Mouse (Mus musculus): Measurements from ENCODE around the gene Hspb1.

Hspb1 gene

GRCm38 (mm10) chr5:135887675-135888102, at the start of gene Hspb1:
Gene Hspb1 (plus strand): TSS chr5:135887919.
- peak; percentile 94 for DNase-seq

DNA sequence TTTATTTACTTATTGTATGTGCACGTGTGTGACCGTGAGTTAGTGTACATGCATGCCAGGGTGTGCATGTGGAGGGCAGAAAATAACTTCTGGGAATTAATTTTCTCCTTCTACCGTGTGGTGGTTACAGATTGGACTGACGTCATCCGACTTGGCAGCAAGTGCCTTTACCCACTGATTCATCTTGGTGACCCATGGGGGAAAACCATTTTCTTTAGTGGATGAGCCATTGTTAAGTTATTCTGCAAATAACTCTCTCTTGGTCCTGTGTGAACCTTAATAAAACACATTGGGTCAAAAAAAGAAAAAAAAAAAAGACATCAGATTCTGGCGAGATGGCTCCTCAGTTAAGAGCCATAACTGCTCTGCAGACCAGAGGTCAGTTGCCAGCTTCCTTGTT, 46.1 kb upstream of the Hspb1 start:
- no peak for DNase-seq

DNA sequence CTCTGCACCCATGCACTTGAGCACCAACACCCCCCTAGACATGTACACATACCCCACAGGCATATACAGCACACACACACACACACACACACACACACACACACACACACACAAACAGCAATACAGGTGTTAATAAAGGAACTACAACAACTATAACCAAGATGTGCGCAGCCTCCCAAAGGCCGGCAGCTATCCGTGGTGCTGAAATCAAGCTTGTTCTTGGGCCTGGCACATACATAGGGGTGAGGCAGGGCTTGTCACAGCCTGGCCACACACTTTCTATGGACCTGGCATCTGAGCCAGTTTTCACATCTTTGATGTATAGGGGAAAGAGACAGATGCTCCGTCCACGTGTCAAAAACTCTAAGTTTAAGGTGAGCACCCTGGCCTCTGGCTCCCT, 44.3 kb upstream of the Hspb1 start:
- DNase-seq, result peak; percentile 56

- no peak for DNase-seq
Measured at GRCm38 (mm10) chr5:135845676-135846320, 41.9 kb upstream of the Hspb1 start.

GRCm38 (mm10) chr5:135847460-135847859, 40.3 kb upstream of the Hspb1 start:
- DNase-seq, result no peak

DNA sequence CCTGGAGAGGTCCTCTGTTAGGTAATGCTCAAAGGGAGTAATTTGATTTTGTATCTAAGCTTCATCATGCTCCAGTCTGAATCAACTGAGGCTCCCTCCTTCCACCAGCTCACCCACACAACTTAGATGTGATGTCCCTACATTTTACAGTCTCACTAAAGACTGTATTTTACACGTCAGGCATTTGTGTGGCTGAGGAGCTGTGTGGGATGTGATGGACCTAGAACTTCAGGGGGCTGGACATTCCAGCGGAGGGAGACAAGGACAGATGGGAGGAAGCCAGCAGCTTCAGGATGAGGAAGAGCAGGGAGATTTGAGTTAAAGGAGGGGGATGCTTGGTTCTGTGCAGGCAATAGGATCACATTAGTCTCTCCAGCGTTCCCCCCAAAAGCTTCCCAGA, 39.8 kb upstream of the Hspb1 start:
- DNase-seq, result no peak

- DNase-seq, result peak; percentile 29
Measured at GRCm38 (mm10) chr5:135851024-135851423, 36.7 kb upstream of the Hspb1 start.

DNA sequence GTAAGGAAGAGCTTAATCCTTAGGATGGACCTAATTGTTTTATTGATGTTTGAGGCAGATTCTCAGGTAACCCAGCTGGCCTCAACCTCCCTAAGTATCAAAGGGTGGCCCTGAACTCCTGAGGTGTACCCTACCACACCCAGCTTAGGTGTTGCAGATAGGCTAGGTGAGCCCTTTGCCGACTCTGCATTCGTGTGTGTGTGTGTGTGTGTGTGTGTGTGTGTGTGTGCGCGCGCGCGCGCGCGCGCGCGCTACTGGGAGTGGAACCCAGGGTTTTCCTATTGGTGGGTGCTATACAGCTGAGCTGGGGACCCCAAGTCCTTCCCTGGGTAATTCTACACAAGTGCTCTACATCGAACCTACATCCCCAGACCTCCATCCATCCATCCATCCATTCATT, 36.2 kb upstream of the Hspb1 start:
- DNase-seq, result no peak

DNA sequence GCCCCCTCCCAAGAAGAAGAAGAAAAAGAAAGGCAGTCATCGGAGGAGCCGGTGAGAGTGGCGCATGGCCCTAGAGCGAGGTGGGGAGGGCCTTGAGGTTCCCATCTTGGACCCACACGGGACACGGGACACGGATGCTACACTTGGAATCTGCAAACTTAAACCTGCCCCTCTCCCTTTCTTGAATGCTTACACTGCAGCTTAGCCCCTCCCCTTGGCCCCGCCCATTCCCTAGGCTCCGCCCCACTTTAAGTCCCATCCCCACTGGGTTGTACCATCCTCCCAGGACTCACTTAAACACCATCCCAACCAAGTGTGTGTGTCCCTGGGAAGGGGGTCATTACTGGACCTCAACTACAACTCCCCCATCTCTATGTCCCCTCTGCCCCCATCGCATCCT, 35.3 kb upstream of the Hspb1 start:
- peak; percentile 18 for DNase-seq

DNA sequence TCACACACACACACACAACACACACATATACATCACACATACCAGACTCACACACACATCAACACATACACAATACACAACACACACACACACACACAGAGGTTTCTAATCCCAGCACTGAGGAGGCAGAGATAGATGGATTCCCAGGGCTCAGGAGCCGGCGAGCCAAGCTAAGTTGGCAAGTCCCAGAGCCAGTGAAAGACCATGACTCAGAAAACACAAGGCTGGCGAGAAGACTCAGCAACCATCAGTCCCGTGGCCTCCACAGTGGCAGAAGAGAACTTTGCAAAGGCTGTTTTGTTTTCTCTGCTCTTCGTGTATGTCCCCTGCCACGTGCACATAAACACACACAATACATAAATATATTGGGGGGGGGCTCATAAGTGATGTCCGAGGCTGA, 34.0 kb upstream of the Hspb1 start:
- no peak for DNase-seq

DNA sequence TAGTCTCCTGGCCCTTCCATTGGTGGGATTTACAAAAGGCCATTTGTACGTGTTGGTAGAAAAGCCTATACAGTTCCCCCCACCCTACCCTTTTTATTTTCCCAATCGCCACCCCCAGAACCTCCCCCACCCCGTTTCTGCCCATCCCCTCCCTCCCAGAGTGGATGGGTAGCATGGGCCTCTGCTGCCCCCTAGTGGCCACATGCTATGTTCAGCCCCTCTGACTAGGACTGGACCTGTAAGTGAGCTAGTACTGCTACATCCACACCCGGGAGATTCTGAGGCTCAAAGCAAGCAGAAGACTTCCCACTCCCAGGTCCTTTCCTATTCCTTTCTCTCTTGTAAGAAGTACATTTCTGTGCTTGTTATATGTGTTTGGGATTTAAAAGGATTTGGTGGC, 32.6 kb upstream of the Hspb1 start:
- peak; percentile 78 for DNase-seq

DNA sequence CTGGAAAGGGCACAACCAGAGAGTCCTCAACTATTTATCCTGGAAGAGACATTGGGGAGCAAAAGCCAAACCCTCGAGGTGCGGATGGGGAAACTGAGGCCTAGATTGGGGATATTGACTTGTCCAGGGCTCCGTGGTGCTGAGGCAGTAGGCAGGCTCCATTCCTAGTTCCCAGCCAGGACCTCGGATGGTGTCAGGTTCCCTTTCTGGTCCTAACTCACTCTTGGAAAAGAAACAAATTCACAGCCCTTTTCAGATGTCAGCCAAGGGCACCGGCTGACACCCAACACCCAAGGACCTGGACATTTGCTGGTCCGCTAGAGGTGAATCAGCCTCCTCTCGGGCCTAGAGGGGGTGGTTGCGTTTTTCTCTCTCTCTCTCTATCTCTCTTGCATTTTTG, 21.1 kb upstream of the Hspb1 start:
- DNase-seq, result no peak

DNA sequence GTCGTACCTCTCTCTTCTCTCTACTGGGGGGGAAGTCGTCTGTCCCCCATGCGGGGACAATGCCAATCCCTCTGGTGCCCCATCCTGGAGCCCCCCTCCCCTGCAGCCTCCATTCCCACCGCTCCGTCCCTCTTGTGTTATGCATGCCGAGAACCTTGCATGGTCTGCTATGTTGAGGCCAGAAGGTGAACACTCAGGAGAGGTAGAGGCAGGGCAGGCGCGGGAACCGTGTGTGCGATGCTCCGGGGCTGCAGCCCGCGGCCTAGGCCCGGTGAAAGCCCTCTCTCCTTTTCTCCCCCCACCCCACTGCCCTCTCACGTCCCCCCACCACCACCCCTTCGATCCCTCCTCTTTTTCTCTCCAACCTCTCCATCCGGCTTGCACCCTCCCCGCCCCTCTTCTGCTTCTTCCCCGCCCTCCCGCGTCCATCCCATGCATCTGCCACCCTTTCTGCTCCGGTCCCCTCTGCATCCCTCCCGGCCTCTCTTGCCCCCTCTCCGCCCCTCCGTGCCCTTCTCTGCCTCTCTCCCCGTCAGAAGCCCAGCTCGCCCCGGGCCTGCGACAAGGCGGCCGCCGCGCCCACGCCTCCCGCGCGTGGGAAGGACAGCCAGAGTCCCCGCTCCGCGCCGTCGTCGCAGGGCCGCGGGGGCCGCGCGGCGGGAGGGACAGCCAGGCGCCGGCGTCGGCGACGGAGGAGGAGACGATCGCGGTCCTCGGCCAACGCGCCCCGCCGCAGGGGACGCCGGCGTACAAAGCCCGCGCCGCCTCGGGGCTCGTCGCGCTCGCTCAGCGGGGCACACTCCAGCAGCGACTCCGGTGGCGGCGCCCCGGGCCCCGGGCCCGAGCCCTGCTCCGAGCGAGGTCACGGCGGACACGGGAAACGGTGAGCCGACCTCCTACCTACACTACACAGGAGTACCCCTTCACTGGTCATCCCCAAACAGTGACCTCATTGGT, 19.8 kb upstream of the Hspb1 start:
- DNase-seq, result peak; percentile 29

GRCm38 (mm10) chr5:135868653-135869052, 19.1 kb upstream of the Hspb1 start:
- no peak for DNase-seq

- no peak for DNase-seq
Measured at GRCm38 (mm10) chr5:135869661-135870423, 17.9 kb upstream of the Hspb1 start.

DNA sequence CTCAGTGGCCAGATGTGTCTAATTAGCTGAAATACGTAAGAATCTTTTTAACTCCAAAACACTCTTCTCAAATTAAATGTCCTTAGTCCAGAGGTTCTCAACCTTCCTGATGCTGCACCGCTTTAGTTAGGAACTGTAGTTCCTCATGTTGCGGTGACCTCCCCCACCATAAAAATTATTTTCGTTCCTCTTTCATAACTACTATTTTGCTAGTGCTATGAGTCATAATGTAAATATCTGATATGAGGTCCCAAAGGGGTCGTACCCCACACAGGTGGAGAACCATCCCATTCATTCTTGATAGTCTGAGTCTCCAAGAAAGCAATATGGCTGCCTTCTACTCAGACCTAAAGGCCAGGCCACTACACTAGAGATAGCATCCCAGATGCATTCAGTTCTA, 17.2 kb upstream of the Hspb1 start:
- no peak for DNase-seq

- no peak for DNase-seq
Measured at GRCm38 (mm10) chr5:135872996-135873395, 14.7 kb upstream of the Hspb1 start.

DNA sequence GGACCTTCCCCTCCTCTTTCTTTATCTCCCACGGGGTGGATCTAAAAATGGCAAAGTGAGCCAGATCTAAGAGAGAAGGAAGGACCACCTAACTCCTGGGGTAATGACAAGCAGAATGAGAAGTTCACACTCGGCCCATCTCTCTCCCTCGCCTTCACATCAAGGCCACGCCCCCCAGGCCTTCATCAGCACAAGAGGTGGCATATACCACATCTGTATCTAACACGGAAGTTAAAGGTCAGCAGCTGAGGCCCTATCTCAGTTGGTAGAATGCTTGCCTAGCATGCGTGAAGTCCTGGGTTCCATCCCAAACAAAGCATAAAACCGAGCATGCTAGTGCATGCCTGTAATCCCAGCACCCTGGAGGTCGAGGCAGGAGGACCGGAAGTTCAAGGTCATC, 14.0 kb upstream of the Hspb1 start:
- no peak for DNase-seq

DNA sequence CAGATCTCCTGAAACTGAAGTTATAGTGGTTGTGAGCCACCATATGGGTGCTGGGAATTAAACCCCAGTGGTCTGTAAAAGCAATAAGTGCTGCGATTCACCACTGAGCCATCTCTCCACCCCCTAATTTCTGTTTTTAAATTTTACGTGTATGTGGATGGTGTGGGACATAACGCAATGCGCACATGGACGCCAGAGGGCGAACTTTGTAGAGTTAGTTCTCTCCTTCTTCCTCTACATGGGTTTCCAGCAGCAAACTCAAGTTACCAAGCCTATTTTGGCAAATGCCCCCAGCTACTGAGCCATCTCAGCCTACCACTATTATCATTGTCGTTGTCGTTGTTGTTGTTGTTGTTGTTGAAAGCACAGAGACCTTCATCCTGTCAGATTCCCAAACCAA, 10.5 kb upstream of the Hspb1 start:
- DNase-seq, result peak; percentile 85

GRCm38 (mm10) chr5:135877831-135878231, 9.9 kb upstream of the Hspb1 start:
- peak; percentile 69 for DNase-seq

- DNase-seq, result peak; percentile 94
Measured at GRCm38 (mm10) chr5:135879449-135880158, 8.1 kb upstream of the Hspb1 start.

DNA sequence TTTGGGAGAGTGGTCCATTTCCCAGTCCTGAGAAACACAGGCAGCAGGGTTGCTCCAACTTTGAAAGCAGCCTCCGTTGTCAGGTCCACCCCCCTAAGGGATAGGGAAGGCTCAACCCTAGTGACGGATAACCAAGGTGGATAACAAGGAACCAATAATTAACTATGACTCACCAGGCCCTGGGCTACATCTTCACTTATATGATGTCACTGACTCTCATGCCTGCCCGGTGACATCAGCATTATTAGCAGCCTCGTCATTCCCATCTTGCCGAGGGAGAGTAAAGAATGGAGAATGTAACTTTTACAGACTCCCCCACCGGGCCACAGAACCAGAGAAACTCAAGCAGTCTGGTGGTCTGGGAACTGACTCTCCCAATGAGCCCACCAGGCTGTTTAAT, 3.1 kb upstream of the Hspb1 start:
- no peak for DNase-seq

Data from lung, postnatal 10 days (tissue).